Mouse (Mus musculus): ENCODE results near the gene Cd59b.

GRCm38 (mm10) chr2:104124071-104124470 is 54.4 kb downstream of the Cd59b start:
- TF ChIP-seq CTCF (IDR thresholded peaks at IDR 0.05; ENCODE audit: borderline replicate concordance, control insufficient read depth, extremely low read depth, insufficient read depth, low read length, poor library complexity) (no peak), POLR2A (IDR thresholded peaks at IDR 0.05; ENCODE audit: control insufficient read depth, extremely low read depth, insufficient read depth, low read length, poor library complexity) (no peak)
